Mouse (Mus musculus) liver, embryonic 14.5 days (tissue): ENCODE results near the gene Lamp1.

ENCODE experiments used
- CTCF ChIP-seq: IDR thresholded peaks from 2 replicates; pipeline ENCODE4 v1.5.1; 2016; ENCODE audit warnings: antibody characterized with exemption, low read depth, control low read depth
- EP300 ChIP-seq: IDR thresholded peaks from 2 replicates; pipeline ENCODE4 v1.6.1; 2016; ENCODE audit warnings: antibody characterized with exemption, low read depth

GRCm38 (mm10) chr8:13148476-13148875, 10.5 kb upstream of the Lamp1 start:
- TF ChIP-seq CTCF (no peak), EP300 (no peak)
